Mouse (Mus musculus) liver, embryonic 12.5 days (tissue): ENCODE results near the gene Slc9b1. TPM values are rescaled to one million over a fixed set of nuclear protein-coding genes. Genes with fewer than 3 reads are reported as not detected.

Source experiments
- ATAC-seq: fragments of 200-750 bp; cut with Nextera tagmentation; 2 replicates; pipeline ENCODE4 v1.8.0; 2017; ENCODE audit warnings: moderate number of reproducible peaks, mild to moderate bottlenecking, moderate library complexity
- H3K27ac ChIP-seq: fragments of 300-500 bp; sonication (generic); 2 replicates; pipeline ENCODE4 v1.5.1; 2016; ENCODE audit warnings: mild to moderate bottlenecking
- H3K27me3 ChIP-seq: fragments of 300-500 bp; sonication (generic); replicated peaks from 2 replicates; pipeline ENCODE4 v1.6.1; 2016; ENCODE audit warnings: mild to moderate bottlenecking, moderate library complexity
- H3K36me3 ChIP-seq: fragments of 300-500 bp; sonication (generic); 2 replicates; pipeline ENCODE4 v1.6.1; 2016; ENCODE audit warnings: mild to moderate bottlenecking, moderate library complexity
- H3K4me1 ChIP-seq: fragments of 300-500 bp; sonication (generic); 2 replicates; pipeline ENCODE4 v1.6.1; 2016
- H3K4me2 ChIP-seq: fragments of 300-500 bp; sonication (generic); 2 replicates; pipeline ENCODE4 v1.6.1; 2016; ENCODE audit warnings: mild to moderate bottlenecking, moderate library complexity
- H3K4me3 ChIP-seq: fragments of 300-500 bp; sonication (generic); 2 replicates; pipeline ENCODE4 v1.5.1; 2016; ENCODE audit warnings: mild to moderate bottlenecking, moderate library complexity
- H3K9ac ChIP-seq: fragments of 300-500 bp; sonication (generic); 2 replicates; pipeline ENCODE4 v1.6.1; 2016; ENCODE audit warnings: mild to moderate bottlenecking, moderate library complexity
- H3K9me3 ChIP-seq: fragments of 300-500 bp; sonication (generic); replicated peaks from 2 replicates; pipeline ENCODE4 v1.6.1; 2016; ENCODE audit warnings: mild to moderate bottlenecking, moderate library complexity
- WGBS: fragments of 180-500 bp; shearing (Covaris S2); methylation state at CpG from one replicate; pipeline ENCODE4 v1.1.7; 2016; ENCODE audit not compliant: insufficient replicate concordance; 5-methylcytosine and 5-hydroxymethylcytosine counted together
- polyA plus RNA-seq: library from polyadenylated mRNA; unstranded; fragments of >200 nt; fragmentation: Nextera tagmentation; extraction: Ambion mirVana; gene quantifications from 2 replicates; pipeline ENCODE4 v1.2.1, GENCODE M21; 2016

Slc9b1 gene
- polyA plus RNA-seq, 1 experiment from 2014 or later, result 0.07 TPM

GRCm38 (mm10) chr3:135324354-135324753 lies 23.5 kb upstream of the Slc9b1 start:
- Histone ChIP-seq H3K9me3 (no peaks in the 10 kb centered on the region), H3K4me1 (no peaks in the 10 kb centered on the region), H3K27me3 (no peaks in the 10 kb centered on the region), H3K9ac (no peak overlapping the region), H3K27ac (no peak overlapping the region), H3K4me3 (no peak overlapping the region), H3K4me2 (no peak overlapping the region), H3K36me3 (no peaks in the 10 kb centered on the region)
- ATAC-seq, result no peak
- WGBS, result 65% methylated on average over 6 of the region's 6 CpGs

- Histone ChIP-seq H3K4me2 (no peak overlapping the region), H3K4me1 (no peaks in the 10 kb centered on the region), H3K27ac (no peak overlapping the region), H3K4me3 (no peak overlapping the region), H3K9me3 (no peaks in the 10 kb centered on the region), H3K9ac (no peak overlapping the region), H3K36me3 (no peaks in the 10 kb centered on the region), H3K27me3 (no peaks in the 10 kb centered on the region)
- no peak for ATAC-seq
- 74% methylated on average over 6 of the region's 6 CpGs for WGBS
Observed at GRCm38 (mm10) chr3:135327176-135327575, 20.7 kb upstream of the Slc9b1 start.

GRCm38 (mm10) chr3:135327601-135328000 lies 20.2 kb upstream of the Slc9b1 start:
- H3K36me3 ChIP-seq, result no peaks in the 10 kb centered on the region
- H3K9ac ChIP-seq, result no peak overlapping the region
- ATAC-seq, result no peak
- no peaks in the 10 kb centered on the region for H3K9me3 ChIP-seq
- H3K4me2 ChIP-seq, result no peak overlapping the region
- WGBS, result 33% methylated on average over 2 of the region's 2 CpGs
- no peak overlapping the region for H3K4me3 ChIP-seq
- H3K4me1 ChIP-seq, result no peaks in the 10 kb centered on the region
- no peaks in the 10 kb centered on the region for H3K27me3 ChIP-seq
- H3K27ac ChIP-seq, result no peak overlapping the region

GRCm38 (mm10) chr3:135328560-135328959 lies 19.3 kb upstream of the Slc9b1 start:
- no peak for ATAC-seq
- H3K9me3 ChIP-seq, result no peaks in the 10 kb centered on the region
- no peaks in the 10 kb centered on the region for H3K4me1 ChIP-seq
- H3K4me3 ChIP-seq, result no peak overlapping the region
- H3K27ac ChIP-seq, result no peak overlapping the region
- no peak overlapping the region for H3K9ac ChIP-seq
- no peaks in the 10 kb centered on the region for H3K36me3 ChIP-seq
- H3K4me2 ChIP-seq, result no peak overlapping the region
- H3K27me3 ChIP-seq, result no peaks in the 10 kb centered on the region
- 24% methylated on average over 3 of the region's 3 CpGs for WGBS

GRCm38 (mm10) chr3:135332691-135333090 lies 15.1 kb upstream of the Slc9b1 start:
- Histone ChIP-seq H3K27me3 (no peaks in the 10 kb centered on the region), H3K4me2 (no peak overlapping the region), H3K4me1 (no peaks in the 10 kb centered on the region), H3K9ac (no peak overlapping the region), H3K27ac (no peak overlapping the region), H3K9me3 (no peaks in the 10 kb centered on the region), H3K4me3 (no peak overlapping the region), H3K36me3 (no peaks in the 10 kb centered on the region)
- ATAC-seq, result no peak

GRCm38 (mm10) chr3:135333763-135334162 lies 14.1 kb upstream of the Slc9b1 start:
- 35% methylated on average over 4 of the region's 4 CpGs for WGBS
- no peak overlapping the region for H3K4me3 ChIP-seq
- no peaks in the 10 kb centered on the region for H3K4me1 ChIP-seq
- no peak overlapping the region for H3K9ac ChIP-seq
- no peaks in the 10 kb centered on the region for H3K36me3 ChIP-seq
- no peaks in the 10 kb centered on the region for H3K27me3 ChIP-seq
- no peaks in the 10 kb centered on the region for H3K9me3 ChIP-seq
- no peak for ATAC-seq
- H3K4me2 ChIP-seq, result no peak overlapping the region
- H3K27ac ChIP-seq, result no peak overlapping the region

GRCm38 (mm10) chr3:135349022-135349421 lies 1.2 kb downstream of the Slc9b1 start:
- H3K36me3 ChIP-seq, result no peaks in the 10 kb centered on the region
- H3K4me1 ChIP-seq, result no peaks in the 10 kb centered on the region
- no peak for ATAC-seq
- no peak overlapping the region for H3K4me3 ChIP-seq
- no peak overlapping the region for H3K27ac ChIP-seq
- H3K9ac ChIP-seq, result no peak overlapping the region
- no peaks in the 10 kb centered on the region for H3K9me3 ChIP-seq
- H3K4me2 ChIP-seq, result no peak overlapping the region
- H3K27me3 ChIP-seq, result no peaks in the 10 kb centered on the region

GRCm38 (mm10) chr3:135351857-135352256 lies 4.0 kb downstream of the Slc9b1 start:
- WGBS, result 77% methylated on average over 3 of the region's 3 CpGs
- no peaks in the 10 kb centered on the region for H3K4me1 ChIP-seq
- no peak overlapping the region for H3K4me2 ChIP-seq
- H3K9ac ChIP-seq, result no peak overlapping the region
- H3K4me3 ChIP-seq, result no peak overlapping the region
- no peaks in the 10 kb centered on the region for H3K36me3 ChIP-seq
- no peaks in the 10 kb centered on the region for H3K27me3 ChIP-seq
- H3K27ac ChIP-seq, result no peak overlapping the region
- no peak for ATAC-seq
- no peaks in the 10 kb centered on the region for H3K9me3 ChIP-seq

- WGBS, result 62% methylated on average over 4 of the region's 4 CpGs
- H3K4me3 ChIP-seq, result no peak overlapping the region
- H3K9ac ChIP-seq, result no peak overlapping the region
- H3K36me3 ChIP-seq, result no peaks in the 10 kb centered on the region
- H3K4me1 ChIP-seq, result no peaks in the 10 kb centered on the region
- H3K9me3 ChIP-seq, result no peaks in the 10 kb centered on the region
- ATAC-seq, result no peak
- H3K27me3 ChIP-seq, result no peaks in the 10 kb centered on the region
- H3K4me2 ChIP-seq, result no peak overlapping the region
- no peak overlapping the region for H3K27ac ChIP-seq
Observed at GRCm38 (mm10) chr3:135357394-135357793, 9.6 kb downstream of the Slc9b1 start.

- no peak overlapping the region for H3K4me2 ChIP-seq
- no peak for ATAC-seq
- H3K4me1 ChIP-seq, result no peaks in the 10 kb centered on the region
- 58% methylated on average over 3 of the region's 3 CpGs for WGBS
- no peak overlapping the region for H3K4me3 ChIP-seq
- no peaks in the 10 kb centered on the region for H3K9me3 ChIP-seq
- no peak overlapping the region for H3K9ac ChIP-seq
- no peak overlapping the region for H3K27ac ChIP-seq
- H3K36me3 ChIP-seq, result no peaks in the 10 kb centered on the region
- no peaks in the 10 kb centered on the region for H3K27me3 ChIP-seq
Observed at GRCm38 (mm10) chr3:135375836-135376235, 28.0 kb downstream of the Slc9b1 start.

- no peak for ATAC-seq
- no peak overlapping the region for H3K4me2 ChIP-seq
- no peaks in the 10 kb centered on the region for H3K9me3 ChIP-seq
- H3K4me1 ChIP-seq, result no peaks in the 10 kb centered on the region
- WGBS, result 77% methylated on average over 10 of the region's 10 CpGs
- no peak overlapping the region for H3K4me3 ChIP-seq
- no peaks in the 10 kb centered on the region for H3K36me3 ChIP-seq
- H3K9ac ChIP-seq, result no peak overlapping the region
- H3K27ac ChIP-seq, result no peak overlapping the region
- no peaks in the 10 kb centered on the region for H3K27me3 ChIP-seq
Observed at GRCm38 (mm10) chr3:135377445-135377844, 29.6 kb downstream of the Slc9b1 start.

GRCm38 (mm10) chr3:135379868-135380267 lies 32.0 kb downstream of the Slc9b1 start:
- no peak overlapping the region for H3K4me2 ChIP-seq
- no peak overlapping the region for H3K27ac ChIP-seq
- no peak overlapping the region for H3K4me3 ChIP-seq
- H3K9ac ChIP-seq, result no peak overlapping the region
- H3K27me3 ChIP-seq, result no peaks in the 10 kb centered on the region
- 68% methylated on average over 4 of the region's 4 CpGs for WGBS
- no peak for ATAC-seq
- no peaks in the 10 kb centered on the region for H3K4me1 ChIP-seq
- no peaks in the 10 kb centered on the region for H3K36me3 ChIP-seq
- H3K9me3 ChIP-seq, result no peaks in the 10 kb centered on the region

GRCm38 (mm10) chr3:135393186-135393585 lies 45.4 kb downstream of the Slc9b1 start:
- Histone ChIP-seq H3K9ac (no peak overlapping the region), H3K4me1 (0 out of 2 replicates have a peak, but pooled peaks cover 6% of the 10 kb centered on the region), H3K27ac (no peak overlapping the region), H3K9me3 (no peaks in the 10 kb centered on the region), H3K4me2 (no peak overlapping the region), H3K36me3 (no peaks in the 10 kb centered on the region), H3K4me3 (no peak overlapping the region), H3K27me3 (no peaks in the 10 kb centered on the region)
- no peak for ATAC-seq
- WGBS, result 61% methylated on average over 6 of the region's 6 CpGs
